Mouse (Mus musculus): ENCODE results near the gene Rchy1. TPM values are rescaled to one million over a fixed set of nuclear protein-coding genes. Genes with fewer than 3 reads are reported as not detected.

The Rchy1 gene
- polyA plus RNA-seq, 1 experiment = 45.5 TPM

DNA sequence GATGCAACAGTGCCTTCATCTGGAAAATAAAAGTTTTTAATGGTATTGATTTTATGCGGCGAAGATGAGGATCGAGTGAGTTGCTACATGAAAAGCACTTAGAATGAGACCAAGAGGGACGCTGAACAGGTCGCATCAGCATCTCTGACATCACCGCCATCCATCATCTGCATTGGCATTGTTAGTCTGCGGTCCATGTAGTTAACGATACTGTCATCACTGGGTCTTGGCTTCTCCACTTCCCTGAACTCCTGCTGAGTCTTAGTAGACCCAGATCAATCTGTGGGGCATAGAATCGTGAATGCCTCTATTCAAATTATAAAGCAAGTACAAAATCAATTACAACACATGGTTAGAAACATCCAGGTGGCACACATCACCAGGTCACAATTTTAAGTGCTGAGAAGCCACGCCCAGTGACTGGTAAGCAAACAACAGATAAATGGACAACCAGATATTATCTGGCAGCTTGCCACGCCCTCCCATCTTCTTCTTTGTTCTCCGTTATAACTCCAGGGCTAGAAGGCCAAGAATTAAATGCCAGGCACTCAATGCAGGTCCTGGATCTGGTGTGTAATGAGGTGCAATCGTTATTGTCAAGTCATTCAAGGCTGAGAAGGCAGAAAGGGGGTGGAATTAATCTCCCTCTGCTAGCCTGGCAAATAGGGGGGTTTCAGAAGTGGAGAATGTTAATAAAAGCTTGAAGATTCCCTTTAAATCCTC is 51.3 kb downstream of the Rchy1 start:
- TF ChIP-seq POLR2A (IDR thresholded peaks at IDR 0.05; ENCODE audit: extremely low read depth, insufficient read depth, low read length) = no peak
- TF ChIP-seq CTCF (IDR thresholded peaks at IDR 0.05; ENCODE audit: extremely low read depth, insufficient read depth, low read length) = no peak
- H3K27ac ChIP-seq (ENCODE audit: insufficient read depth, low read length) = no peak overlapping the region
- no peaks in the 10 kb centered on the region for H3K4me1 ChIP-seq (ENCODE audit: control insufficient read depth, insufficient read depth, low read length)
- no peak overlapping the region for H3K4me3 ChIP-seq (ENCODE audit: insufficient read depth, low read length)

GRCm38 (mm10) chr5:91910616-91911015 is 52.3 kb downstream of the Rchy1 start:
- Histone ChIP-seq H3K4me1 (ENCODE audit: control insufficient read depth, insufficient read depth, low read length) (no peaks in the 10 kb centered on the region), H3K27ac (ENCODE audit: insufficient read depth, low read length) (no peak overlapping the region), H3K4me3 (ENCODE audit: insufficient read depth, low read length) (no peak overlapping the region)
- no peak for TF ChIP-seq POLR2A (IDR thresholded peaks at IDR 0.05; ENCODE audit: extremely low read depth, insufficient read depth, low read length)
- no peak for TF ChIP-seq CTCF (IDR thresholded peaks at IDR 0.05; ENCODE audit: extremely low read depth, insufficient read depth, low read length)

DNA sequence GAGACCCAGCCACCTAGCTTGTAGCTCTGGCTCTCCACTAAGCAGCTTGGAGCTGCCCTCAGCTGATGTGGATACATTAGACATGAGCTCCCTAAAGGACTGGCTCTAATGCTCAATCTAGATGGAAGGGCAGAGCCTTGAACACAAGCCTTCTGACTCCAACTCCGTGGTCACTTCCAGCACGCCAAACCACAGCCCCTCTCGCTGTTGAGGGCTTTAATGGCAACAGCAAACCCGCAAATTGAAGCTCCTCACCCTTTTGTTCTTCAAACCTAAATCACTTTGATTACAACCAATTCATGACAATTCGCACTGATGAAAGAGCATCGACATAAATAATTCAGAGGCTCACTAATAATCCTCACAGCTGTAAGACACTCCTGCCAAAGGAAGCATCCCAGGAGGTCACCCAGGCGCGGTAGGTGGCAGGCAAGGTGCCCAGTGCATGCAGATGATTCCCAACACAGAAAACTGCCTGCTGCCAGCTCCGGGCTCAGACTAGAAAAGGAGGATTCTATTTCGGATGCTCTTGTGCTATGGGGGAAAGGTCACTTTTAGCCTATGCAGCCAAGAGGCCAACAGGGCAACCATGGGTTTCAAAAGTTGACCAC is 53.8 kb downstream of the Rchy1 start:
- Histone ChIP-seq H3K4me1 (ENCODE audit: control insufficient read depth, insufficient read depth, low read length) (no peaks in the 10 kb centered on the region), H3K4me3 (ENCODE audit: insufficient read depth, low read length) (no peak overlapping the region), H3K27ac (ENCODE audit: insufficient read depth, low read length) (no peak overlapping the region)
- TF ChIP-seq CTCF (IDR thresholded peaks at IDR 0.05; ENCODE audit: extremely low read depth, insufficient read depth, low read length) (no peak), POLR2A (IDR thresholded peaks at IDR 0.05; ENCODE audit: extremely low read depth, insufficient read depth, low read length) (no peak)

Other genes with a start within 250 kb of the Rchy1 start
- gene Odaph, start 24.4 kb upstream of the Rchy1 start, polyA plus RNA-seq (2012; rRNA removed) = not detected in 2 replicates
- 19.0 and 21.9 TPM in 2 replicates for gene Cdkl2, start 80.8 kb upstream of the Rchy1 start, polyA plus RNA-seq (2012; rRNA removed)
- gene G3bp2, start 120.7 kb upstream of the Rchy1 start, polyA plus RNA-seq (2012; rRNA removed) = 121 and 127 TPM in 2 replicates
- gene Uso1, start 174.9 kb upstream of the Rchy1 start, polyA plus RNA-seq (2012; rRNA removed) = 44.8 and 46.2 TPM in 2 replicates